In the genomic region with DNA sequence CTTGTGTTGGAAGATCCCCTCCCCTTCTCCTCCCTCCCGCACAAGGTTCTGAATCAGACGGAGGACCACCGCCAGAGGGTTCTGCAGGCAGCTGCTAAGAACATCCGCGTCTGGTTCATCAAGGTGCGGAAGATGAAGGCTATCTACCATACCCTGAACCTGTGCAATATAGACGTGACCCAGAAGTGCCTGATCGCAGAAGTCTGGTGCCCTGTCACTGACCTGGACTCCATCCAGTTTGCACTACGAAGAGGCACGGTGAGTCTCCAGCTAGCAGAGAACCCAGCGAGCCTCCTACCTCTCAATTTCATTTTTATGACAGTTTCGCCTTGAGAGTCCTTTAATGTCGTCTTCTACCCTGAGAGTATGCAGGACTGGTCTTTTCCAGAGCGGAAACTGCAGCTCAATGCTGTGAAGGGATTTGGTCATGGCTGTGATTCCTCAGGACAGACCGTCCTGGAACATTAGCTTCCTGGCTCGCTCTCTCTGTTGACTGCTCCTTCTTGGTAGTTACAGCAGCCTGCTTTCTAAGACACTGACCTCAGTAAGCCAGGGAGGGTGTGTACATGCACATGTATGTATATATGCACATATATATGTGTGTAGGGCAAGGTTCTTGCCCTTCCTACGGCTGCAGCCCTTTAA, we compare ENCODE assay signal across 18 mouse cellular contexts. TPM values are rescaled to one million over a fixed set of nuclear protein-coding genes. Genes with fewer than 3 reads are reported as not detected.
"Had no signal": no experiment of that assay in that cellular context is flagged by ENCODE, and none has a peak within 500 bp of the region (broad histone marks: within the 10 kb centered on the region; RNA-seq: fewer than 3 reads in every experiment).

No protein-coding gene starts in this region.

- DNase-seq: kidney, adult 2 months; kidney, postnatal 25 days; liver, embryonic 13.5 days; lung, adult 2 months; right cerebral cortex, adult 18-20 months; right cerebral cortex, postnatal 14 days; right cerebral cortex, postnatal 4 days; thymus, adult 2 months; thymus, postnatal 14 days; thymus, postnatal 4 days had no signal

- H3K4me3 ChIP-seq: liver, embryonic 13.5 days; midbrain, embryonic 12.5 days; midbrain, embryonic 15.5 days; neural tube, embryonic 12.5 days; neural tube, embryonic 15.5 days had no signal

- H3K4me1 ChIP-seq: liver, embryonic 13.5 days; midbrain, embryonic 12.5 days; midbrain, embryonic 15.5 days; neural tube, embryonic 12.5 days; neural tube, embryonic 15.5 days had no signal

- H3K27ac ChIP-seq: kidney, postnatal 0 days; liver, embryonic 13.5 days; macrophage; midbrain, embryonic 12.5 days; midbrain, embryonic 15.5 days; neural tube, embryonic 12.5 days; neural tube, embryonic 15.5 days; stomach, postnatal 0 days had no signal

RNA-seq across cellular contexts. Expression of gene Hsd17b1, which starts 44.2 kb away (rescaled TPM):
- polyA plus RNA-seq: stomach, embryonic 14.5 days had no signal
